Mouse (Mus musculus): ENCODE measurements around the gene Aloxe3.

GRCm38 (mm10) chr11:69126706-69127095 is 1.0 kb downstream of the Aloxe3 start:
- no peak for TF ChIP-seq CHD2 (IDR thresholded peaks at IDR 0.05; ENCODE audit: low read depth, low read length)
- no peak for TF ChIP-seq MAFK (IDR thresholded peaks at IDR 0.05; ENCODE audit: insufficient read depth, low read depth, low read length)
- TF ChIP-seq HCFC1 (IDR thresholded peaks at IDR 0.05; ENCODE audit: borderline replicate concordance, insufficient read depth, low read length), result no peak
- TF ChIP-seq ZNF384 (IDR thresholded peaks at IDR 0.05; ENCODE audit: low read depth, low read length), result no peak

Measured in ES-E14 (cell line).